Mouse (Mus musculus) midbrain, postnatal 0 days (tissue): ENCODE measurements around the gene Upk3bl. TPM values are rescaled to one million over a fixed set of nuclear protein-coding genes. Genes with fewer than 3 reads are reported as not detected.

ENCODE experiments used
- ATAC-seq: fragments of 200-750 bp; cut with Nextera tagmentation; 2 replicates; pipeline ENCODE4 v1.8.0; 2017; ENCODE audit warnings: moderate number of reproducible peaks, mild to moderate bottlenecking, moderate TSS enrichment, moderate library complexity; ENCODE audit not compliant: low FRiP score
- DNase-seq: peaks from one replicate; pipeline ENCODE4 v3.0.0-alpha.2; 2015; ENCODE audit warnings: low spot score
- H3K27ac ChIP-seq: fragments of 300-500 bp; sonication (generic); 2 replicates; pipeline ENCODE4 v1.5.1; 2014; ENCODE audit warnings: low read depth, mild to moderate bottlenecking, low read length, mixed read lengths
- H3K27me3 ChIP-seq: fragments of 300-500 bp; sonication (generic); 2 replicates; pipeline ENCODE4 v1.6.1; 2014; ENCODE audit warnings: low read length, control low read depth, mixed read lengths; ENCODE audit not compliant: insufficient read depth
- H3K36me3 ChIP-seq: fragments of 300-500 bp; sonication (generic); 2 replicates; pipeline ENCODE4 v1.6.1; 2014; ENCODE audit warnings: low read length, control low read depth, mixed read lengths; ENCODE audit not compliant: insufficient read depth
- H3K4me1 ChIP-seq: fragments of 300-500 bp; sonication (generic); 2 replicates; pipeline ENCODE4 v1.6.1; 2014; ENCODE audit warnings: mild to moderate bottlenecking, control low read depth, antibody characterized with exemption, low read length, mixed read lengths; ENCODE audit not compliant: insufficient read depth
- H3K4me2 ChIP-seq: fragments of 300-500 bp; sonication (generic); 2 replicates; pipeline ENCODE4 v1.6.1; 2014; ENCODE audit warnings: low read depth, mild to moderate bottlenecking, low read length, mixed read lengths; ENCODE audit not compliant: poor library complexity, severe bottlenecking
- H3K4me3 ChIP-seq: fragments of 300-500 bp; sonication (generic); 2 replicates; pipeline ENCODE4 v1.5.1; 2014; ENCODE audit warnings: low read depth, mild to moderate bottlenecking, low read length, moderate library complexity
- H3K9ac ChIP-seq: fragments of 300-500 bp; sonication (generic); replicated peaks from 2 replicates; pipeline ENCODE4 v1.6.1; 2014; ENCODE audit warnings: mild to moderate bottlenecking, low read length, moderate library complexity, mixed read lengths; ENCODE audit not compliant: poor library complexity, severe bottlenecking
- H3K9me3 ChIP-seq: fragments of 300-500 bp; sonication (generic); 2 replicates; pipeline ENCODE4 v1.6.1; 2016; ENCODE audit warnings: low read length, control low read depth
- CTCF ChIP-seq: IDR thresholded peaks from 2 replicates; pipeline ENCODE4 v1.5.1; 2016; ENCODE audit warnings: antibody characterized with exemption, mild to moderate bottlenecking
- WGBS: fragments of 180-500 bp; shearing (Covaris S2); extraction: QIAGEN DNeasy Blood & Tissue Kit; methylation state at CpG from one replicate; pipeline ENCODE4 v1.1.7; 2014; 5-methylcytosine and 5-hydroxymethylcytosine counted together
- polyA plus RNA-seq: library from polyadenylated mRNA; unstranded; fragments of >200 nt; fragmentation: Nextera tagmentation; extraction: Ambion mirVana; gene quantifications from 2 replicates; pipeline ENCODE4 v1.2.1, GENCODE M21; 2015
- total RNA-seq: library from RNA; depleted of rRNA; stranded (reverse); fragments of >200 nt; gene quantifications from 2 replicates; pipeline ENCODE4 v1.2.3, GENCODE M21; 2014; rRNA removed

The Upk3bl gene
- total RNA-seq = not detected in 2 replicates
- not detected in 2 replicates for polyA plus RNA-seq

DNA sequence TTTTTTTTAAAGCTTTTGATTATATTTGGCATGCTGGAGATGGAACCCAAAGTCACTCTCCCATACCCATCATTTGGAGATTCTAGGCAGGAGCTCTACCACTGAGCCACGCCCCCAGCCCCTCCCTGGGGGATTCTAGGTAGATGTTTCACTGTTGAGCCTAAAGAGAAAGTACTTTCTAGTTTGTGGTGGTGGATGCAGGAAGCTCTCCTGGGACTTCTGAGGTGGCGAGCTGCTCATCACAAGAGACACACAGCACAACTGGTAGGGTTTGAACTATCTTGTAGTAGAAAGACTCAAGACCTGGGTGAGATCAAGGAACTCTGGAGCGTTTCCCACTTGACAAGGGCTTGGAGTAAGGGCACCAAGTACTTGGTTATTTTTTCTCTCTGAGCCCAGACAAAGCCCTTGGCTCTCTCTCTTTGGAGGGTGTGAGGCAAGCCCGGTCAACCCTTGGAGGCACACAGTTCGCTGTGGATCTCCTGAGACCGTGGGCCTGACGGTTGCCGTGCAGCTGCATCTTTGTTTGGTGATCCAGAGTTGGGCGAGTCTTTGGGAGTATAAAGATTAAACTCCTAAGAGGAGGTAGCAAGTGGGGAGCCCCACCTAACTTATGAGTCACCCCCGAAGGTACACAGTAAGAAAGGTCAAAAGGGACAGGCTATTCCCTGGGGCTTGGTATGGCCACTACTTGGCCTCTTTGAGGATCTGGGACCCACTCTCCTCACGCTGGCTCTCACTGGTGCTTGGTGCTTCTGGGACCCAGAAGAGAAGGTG lies at the start of gene Upk3bl:
Gene Upk3bl (plus strand): TSS at position 192 of the 777 bp plus-strand sequence.
- no peak for TF ChIP-seq CTCF

DNA sequence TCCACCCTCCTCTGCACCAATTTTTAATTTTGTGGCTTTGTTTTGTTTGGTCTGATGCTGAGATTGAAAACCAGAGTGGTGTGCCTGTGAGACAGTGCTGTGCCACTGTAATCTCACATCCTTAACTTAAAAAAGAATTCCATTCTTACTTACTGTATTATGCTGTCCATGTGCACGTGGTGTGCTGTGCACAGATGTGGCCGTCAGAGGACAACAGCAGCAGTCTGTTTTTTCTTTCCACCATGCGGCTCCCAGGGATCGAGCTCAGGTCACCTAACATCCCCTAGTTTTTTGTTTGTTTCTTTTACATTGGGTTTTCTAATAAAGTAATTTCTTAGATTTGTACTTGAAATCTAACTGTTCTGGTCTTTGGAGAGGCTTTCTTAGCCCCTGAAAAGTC lies 49.8 kb upstream of the Upk3bl start:
- 84% methylated on average over 4 of the region's 4 CpGs for WGBS
- Histone ChIP-seq H3K9me3 (no peaks in the 10 kb centered on the region), H3K9ac (no peak overlapping the region), H3K4me3 (no peak overlapping the region), H3K27ac (no peak overlapping the region), H3K36me3 (peaks cover 4% of the 10 kb centered on the region; the same call in 1 of the 2 replicates), H3K4me1 (no peaks in the 10 kb centered on the region), H3K4me2 (no peak overlapping the region), H3K27me3 (no peaks in the 10 kb centered on the region)
- ATAC-seq (no peak), DNase-seq (no peak)
- TF ChIP-seq CTCF = no peak

More for the DNA sequence above, at the start of gene Upk3bl:
- no peaks in the 10 kb centered on the region for H3K9me3 ChIP-seq
- ATAC-seq = no peak
- no peaks in the 10 kb centered on the region for H3K27me3 ChIP-seq
- no peak within 1 kb of the TSS for H3K27ac ChIP-seq
- no peak within 1 kb of the TSS for H3K9ac ChIP-seq
- H3K4me3 ChIP-seq = no peak within 1 kb of the TSS
- DNase-seq = no peak
- 91% methylated on average over 11 of the region's 11 CpGs for WGBS
- peaks cover 5% of the 10 kb centered on the region; the same call in 1 of the 2 replicates for H3K4me1 ChIP-seq
- no peaks in the 10 kb centered on the region for H3K36me3 ChIP-seq
- no peak within 1 kb of the TSS for H3K4me2 ChIP-seq

DNA sequence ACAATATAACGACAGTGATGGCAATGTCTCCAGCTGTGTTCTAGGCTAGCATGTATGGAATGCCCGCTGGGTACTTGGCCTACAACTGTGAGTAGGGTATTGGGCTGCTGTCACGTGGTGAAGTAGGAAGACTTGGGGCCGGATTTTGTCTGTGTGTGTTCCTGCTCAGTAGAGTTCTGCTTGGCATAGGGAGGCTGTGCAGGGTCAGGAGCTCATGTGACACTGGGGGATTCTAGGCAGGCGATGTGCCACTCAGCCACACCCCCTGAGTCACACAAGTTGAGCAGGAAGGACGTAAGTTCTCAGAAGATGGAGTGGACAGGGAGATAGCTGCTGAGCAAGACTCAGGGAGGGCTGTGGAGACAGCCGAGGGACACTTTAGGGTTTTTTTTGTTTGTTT lies 46.5 kb upstream of the Upk3bl start:
- no peaks in the 10 kb centered on the region for H3K27me3 ChIP-seq
- no peak overlapping the region for H3K4me3 ChIP-seq
- DNase-seq (no peak), ATAC-seq (no peak)
- no peak overlapping the region for H3K27ac ChIP-seq
- H3K4me2 ChIP-seq = no peak overlapping the region
- peaks cover 25% of the 10 kb centered on the region for H3K36me3 ChIP-seq
- no peaks in the 10 kb centered on the region for H3K9me3 ChIP-seq
- no peak overlapping the region for H3K9ac ChIP-seq
- 82% methylated on average over 7 of the region's 7 CpGs for WGBS
- no peak for TF ChIP-seq CTCF
- H3K4me1 ChIP-seq = no peaks in the 10 kb centered on the region

DNA sequence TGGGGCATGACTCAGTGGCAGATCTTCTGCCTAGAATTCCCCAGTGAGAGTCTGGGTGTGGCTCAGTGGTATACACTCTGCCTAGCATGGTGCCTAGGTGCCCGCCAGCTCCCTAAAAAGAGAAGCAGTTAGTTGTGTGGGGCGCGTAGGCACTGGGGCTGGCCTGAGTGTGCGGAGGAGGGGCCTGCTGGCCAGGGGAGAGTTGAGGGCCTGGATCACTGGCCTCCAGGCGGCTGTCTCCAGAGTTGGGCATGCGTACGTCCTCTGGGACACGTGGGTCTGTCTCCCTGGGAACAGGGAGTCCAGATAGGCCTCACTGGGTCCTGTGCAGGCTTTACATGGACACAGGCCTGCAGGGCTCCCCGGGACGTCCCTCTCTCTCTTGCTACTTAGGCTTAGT lies 39.4 kb upstream of the Upk3bl start:
- H3K9ac ChIP-seq = no peak overlapping the region
- ATAC-seq (no peak), DNase-seq (no peak)
- H3K4me1 ChIP-seq = no peaks in the 10 kb centered on the region
- H3K4me3 ChIP-seq = no peak overlapping the region
- WGBS = 76% methylated on average over 10 of the region's 10 CpGs
- H3K27me3 ChIP-seq = no peaks in the 10 kb centered on the region
- no peak for TF ChIP-seq CTCF
- H3K9me3 ChIP-seq = no peaks in the 10 kb centered on the region
- no peak overlapping the region for H3K27ac ChIP-seq
- peaks cover 26% of the 10 kb centered on the region for H3K36me3 ChIP-seq
- H3K4me2 ChIP-seq = no peak overlapping the region

DNA sequence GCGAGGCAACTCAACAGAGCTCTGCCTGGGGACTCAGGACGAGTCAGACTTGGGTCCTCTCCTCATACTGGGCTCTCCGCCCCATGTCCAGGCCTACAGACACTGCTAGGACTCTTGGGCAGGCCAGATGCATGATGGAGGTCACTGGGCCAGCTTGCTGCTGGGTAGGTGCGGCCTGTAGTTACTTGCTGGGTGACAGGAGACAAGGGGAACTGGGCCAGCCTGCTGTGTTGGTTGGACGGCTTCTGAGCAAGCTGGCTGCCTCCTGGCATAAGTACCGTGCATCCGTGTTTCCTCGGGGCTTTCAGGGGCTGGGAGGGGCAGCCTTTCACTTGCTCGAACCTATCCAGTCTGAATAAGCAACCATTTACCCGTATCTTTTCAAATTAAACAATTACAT lies 38.7 kb upstream of the Upk3bl start:
- DNase-seq (no peak), ATAC-seq (no peak)
- TF ChIP-seq CTCF = no peak
- Histone ChIP-seq H3K27ac (no peak overlapping the region; the same call in 1 of the 2 replicates), H3K36me3 (peaks cover 22% of the 10 kb centered on the region), H3K9me3 (no peaks in the 10 kb centered on the region), H3K4me3 (no peak overlapping the region), H3K4me2 (no peak overlapping the region), H3K4me1 (no peaks in the 10 kb centered on the region), H3K27me3 (no peaks in the 10 kb centered on the region), H3K9ac (0 out of 2 replicates have a peak overlapping the region, but pooled peaks have one; percentile 33)
- 71% methylated on average over 10 of the region's 10 CpGs for WGBS
